Mouse (Mus musculus) ES-Bruce4 (cell line): ENCODE results near the gene Stmn1. TPM values are rescaled to one million over a fixed set of nuclear protein-coding genes. Genes with fewer than 3 reads are reported as not detected.

Experiments
- H3K27ac ChIP-seq: 2 replicates; pipeline ENCODE4 v1.5.1; 2012; ENCODE audit warnings: low read length, inconsistent platforms; ENCODE audit not compliant: insufficient read depth
- H3K27me3 ChIP-seq: 2 replicates; pipeline ENCODE4 v1.6.1; 2012; ENCODE audit warnings: mild to moderate bottlenecking, low read length, inconsistent platforms; ENCODE audit not compliant: control insufficient read depth, poor library complexity, insufficient read depth, severe bottlenecking
- H3K36me3 ChIP-seq: 2 replicates; pipeline ENCODE4 v1.6.1; 2012; ENCODE audit warnings: inconsistent platforms, mild to moderate bottlenecking, low read length, moderate library complexity; ENCODE audit not compliant: control insufficient read depth, poor library complexity, insufficient read depth, severe bottlenecking
- H3K4me1 ChIP-seq: one replicate; pipeline ENCODE4 v1.8.1; 2011; ENCODE audit warnings: low read length; ENCODE audit not compliant: control insufficient read depth, insufficient read depth
- H3K4me3 ChIP-seq: 2 replicates; pipeline ENCODE4 v1.5.1; 2011; ENCODE audit warnings: low read depth, mild to moderate bottlenecking, low read length
- H3K9ac ChIP-seq: 2 replicates; pipeline ENCODE4 v1.6.1; 2012; ENCODE audit warnings: low read depth, mild to moderate bottlenecking, inconsistent platforms; ENCODE audit not compliant: poor library complexity, severe bottlenecking
- H3K9me3 ChIP-seq: replicated peaks from 2 replicates; pipeline ENCODE4 v1.6.1; 2012; ENCODE audit warnings: mild to moderate bottlenecking, low read length, inconsistent platforms; ENCODE audit not compliant: control insufficient read depth, poor library complexity, insufficient read depth, severe bottlenecking
- CTCF ChIP-seq: IDR thresholded peaks from one replicate; pipeline ENCODE4 v1.8.1; 2011; ENCODE audit warnings: low read depth, low read length
- EP300 ChIP-seq: IDR thresholded peaks from 2 replicates; pipeline ENCODE4 v1.6.1; 2011; ENCODE audit warnings: low read depth, low read length; ENCODE audit not compliant: insufficient read depth
- POLR2A ChIP-seq: IDR thresholded peaks from one replicate; pipeline ENCODE4 v1.8.1; 2011; ENCODE audit warnings: low read length; ENCODE audit not compliant: insufficient read depth
- polyA plus RNA-seq: library from polyadenylated mRNA; stranded (reverse); fragments of >200 nt; gene quantifications from 2 replicates; pipeline ENCODE4 v1.2.4, GENCODE M21; 2011; ENCODE audit warnings: low read depth; ENCODE audit not compliant: missing spikeins, insufficient read depth, insufficient read length

Gene Stmn1
- polyA plus RNA-seq, 1 experiment: 270 TPM

DNA sequence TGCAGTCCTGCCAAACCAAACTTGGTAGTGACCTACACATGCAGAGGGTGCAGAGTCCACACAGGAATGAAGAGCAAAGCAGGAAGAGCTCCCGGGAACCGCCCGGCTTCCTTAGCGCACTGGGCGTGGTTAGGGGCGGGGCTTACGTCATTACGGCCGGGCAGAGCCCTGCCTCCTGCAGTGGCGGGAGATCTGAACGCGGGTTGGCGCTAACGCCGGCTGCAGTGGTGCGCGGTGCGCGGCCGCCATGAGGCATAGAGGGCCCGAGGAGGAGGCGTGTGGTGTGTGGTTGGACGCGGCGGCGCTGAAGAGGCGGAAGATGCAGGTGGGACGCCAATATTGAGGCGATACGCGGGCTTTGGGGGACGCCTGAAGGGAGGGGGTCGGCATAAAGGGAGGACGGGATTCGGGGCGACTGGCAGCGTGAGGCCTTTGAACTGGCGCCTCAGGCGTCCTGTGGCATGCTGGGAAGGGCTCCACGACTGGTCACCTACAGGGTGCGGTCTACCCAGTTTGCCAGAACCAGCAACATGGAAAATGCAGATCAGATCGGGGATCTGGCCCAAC is 42.8 kb downstream of the Stmn1 start, which contains the start of gene Aunip:
TSS of gene Aunip (plus strand) at position 155 of the 567 bp plus-strand sequence.
- Histone ChIP-seq H3K4me1 (peaks cover 3% of the 10 kb centered on the region), H3K27me3 (no peaks in the 10 kb centered on the region), H3K9me3 (no peaks in the 10 kb centered on the region), H3K36me3 (no peaks in the 10 kb centered on the region; the same call in 1 of the 2 replicates), H3K9ac (peak within 1 kb of the TSS; percentile 77), H3K4me3 (peak within 1 kb of the TSS; percentile 91), H3K27ac (peak within 1 kb of the TSS; percentile 43; the same call in 1 of the 2 replicates)
- no peak for TF ChIP-seq CTCF
- TF ChIP-seq EP300: 0 out of 2 replicates have a peak, but pooled peaks have one; percentile 4

- Histone ChIP-seq H3K4me3 (peak overlapping the region; percentile 60), H3K36me3 (no peaks in the 10 kb centered on the region; the same call in 1 of the 2 replicates), H3K9me3 (no peaks in the 10 kb centered on the region), H3K27ac (no peak overlapping the region), H3K9ac (peak overlapping the region; percentile 77), H3K4me1 (peaks cover 3% of the 10 kb centered on the region), H3K27me3 (no peaks in the 10 kb centered on the region)
- no peak for TF ChIP-seq POLR2A
- no peak for TF ChIP-seq EP300
- TF ChIP-seq CTCF: no peak
These were observed 43.6 kb downstream of the Stmn1 start for GRCm38 (mm10) chr4:134511730-134512129.

DNA sequence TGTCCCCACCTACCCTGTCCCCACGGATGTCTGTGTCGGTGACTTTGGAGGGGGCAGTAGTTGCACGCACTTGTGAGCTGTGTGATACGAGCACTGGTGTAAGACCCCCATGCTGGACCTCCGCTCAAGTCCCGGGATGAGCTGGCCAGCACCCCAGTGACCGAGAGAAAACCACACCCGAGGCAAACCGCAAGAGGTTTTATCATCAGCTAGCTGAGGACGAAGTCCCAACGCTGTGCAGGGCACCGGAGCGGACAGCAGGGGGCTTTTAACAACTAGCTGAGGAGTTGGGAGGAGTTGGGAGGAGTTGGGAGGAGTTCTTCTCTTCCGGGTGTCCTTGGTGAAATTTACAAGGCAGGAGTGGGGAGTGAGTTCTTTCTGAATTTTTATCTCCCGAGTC is 44.7 kb downstream of the Stmn1 start:
- H3K27me3 ChIP-seq: no peaks in the 10 kb centered on the region
- no peak for TF ChIP-seq EP300
- TF ChIP-seq CTCF: peak; percentile 26
- no peaks in the 10 kb centered on the region; the same call in 1 of the 2 replicates for H3K36me3 ChIP-seq
- peaks cover 8% of the 10 kb centered on the region for H3K4me1 ChIP-seq
- H3K27ac ChIP-seq: peak overlapping the region; percentile 5; the same call in 1 of the 2 replicates
- no peaks in the 10 kb centered on the region for H3K9me3 ChIP-seq
- H3K9ac ChIP-seq: no peak overlapping the region
- peak overlapping the region; percentile 41 for H3K4me3 ChIP-seq

DNA sequence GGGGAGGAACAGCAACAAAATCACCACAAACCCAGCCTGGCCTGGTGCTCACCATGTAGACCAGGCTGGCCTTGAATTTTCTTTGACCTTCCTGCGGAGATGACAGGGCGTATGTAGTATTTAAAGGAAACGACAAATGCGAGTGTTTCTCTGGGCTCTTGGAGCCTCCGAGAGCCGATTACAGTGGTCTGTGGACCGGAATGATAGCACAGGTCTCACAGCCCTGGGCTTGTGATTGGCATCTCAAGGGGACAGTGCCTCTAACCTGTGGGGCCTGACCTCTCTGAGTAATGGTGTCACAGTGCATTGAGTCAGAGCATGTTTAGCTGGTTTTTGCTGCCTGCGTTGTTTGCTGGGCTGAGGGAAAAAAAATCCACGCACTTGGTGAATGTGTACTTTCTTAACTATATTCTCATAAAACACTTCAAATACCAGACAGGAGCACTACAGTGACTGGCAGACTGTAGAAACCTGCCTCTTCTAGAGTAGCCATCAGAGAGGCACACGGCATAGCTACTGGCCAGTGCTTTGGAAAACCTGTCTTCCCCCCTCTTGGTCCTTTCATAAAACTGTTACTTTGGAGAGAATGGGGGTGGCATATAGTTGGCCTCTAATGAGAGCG is 46.3 kb downstream of the Stmn1 start:
- no peak overlapping the region for H3K27ac ChIP-seq
- H3K9ac ChIP-seq: no peak overlapping the region
- peaks cover 8% of the 10 kb centered on the region for H3K4me1 ChIP-seq

DNA sequence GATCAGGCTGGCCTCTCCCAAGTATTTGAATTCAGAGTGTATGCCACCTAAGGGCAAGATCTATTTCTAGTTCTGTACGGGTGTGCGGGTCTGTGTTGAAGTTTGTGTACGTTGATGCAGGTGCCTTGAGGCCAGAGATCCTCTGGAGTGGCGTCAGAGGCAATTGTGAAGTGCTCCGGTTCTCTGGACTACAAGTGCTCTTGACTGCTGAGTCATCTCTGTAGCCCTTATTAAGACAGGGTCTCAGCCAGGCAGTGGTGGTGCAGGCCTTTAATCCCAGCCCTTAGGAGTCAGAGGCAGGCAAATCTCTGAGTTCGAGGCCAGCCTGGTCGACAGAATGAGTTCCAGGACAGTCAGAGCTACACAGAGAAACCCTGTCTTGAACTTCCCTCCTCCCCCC is 47.5 kb downstream of the Stmn1 start:
- TF ChIP-seq POLR2A (no peak), EP300 (peak; percentile 13; the same call in 1 of the 2 replicates)
- no peak overlapping the region for H3K4me3 ChIP-seq
- no peaks in the 10 kb centered on the region for H3K9me3 ChIP-seq
- 0 out of 2 replicates have a peak overlapping the region, but pooled peaks have one; percentile 14 for H3K9ac ChIP-seq
- no peaks in the 10 kb centered on the region; the same call in none of the 2 replicates for H3K36me3 ChIP-seq
- H3K27ac ChIP-seq: peak overlapping the region; percentile 35
- peaks cover 8% of the 10 kb centered on the region for H3K4me1 ChIP-seq
- H3K27me3 ChIP-seq: no peaks in the 10 kb centered on the region

More for the DNA sequence above, 46.3 kb downstream of the Stmn1 start:
- Histone ChIP-seq H3K4me3 (no peak overlapping the region), H3K36me3 (no peaks in the 10 kb centered on the region; the same call in 1 of the 2 replicates), H3K27me3 (no peaks in the 10 kb centered on the region), H3K9me3 (no peaks in the 10 kb centered on the region)
- TF ChIP-seq EP300 (no peak), CTCF (no peak), POLR2A (no peak)

- peak overlapping the region; percentile 16; the same call in 1 of the 2 replicates for H3K27ac ChIP-seq
- H3K27me3 ChIP-seq: no peaks in the 10 kb centered on the region
- H3K9me3 ChIP-seq: no peaks in the 10 kb centered on the region
- 0 out of 2 replicates have a peak overlapping the region, but pooled peaks have one; percentile 4 for H3K4me3 ChIP-seq
- H3K36me3 ChIP-seq: peaks cover 11% of the 10 kb centered on the region
- 0 out of 2 replicates have a peak overlapping the region, but pooled peaks have one; percentile 1 for H3K9ac ChIP-seq
- H3K4me1 ChIP-seq: peaks cover 8% of the 10 kb centered on the region
- TF ChIP-seq EP300 (0 out of 2 replicates have a peak, but pooled peaks have one; percentile 30), CTCF (no peak)
These were observed 48.9 kb downstream of the Stmn1 start for GRCm38 (mm10) chr4:134516981-134517380.
